Mouse (Mus musculus) ES-E14 (cell line): ENCODE results near the gene Nbl1.

ENCODE experiments used
- HCFC1 ChIP-seq: IDR thresholded peaks from 2 replicates; pipeline ENCODE4 v1.6.1; 2012; ENCODE audit warnings: low read length, inconsistent platforms, borderline replicate concordance; ENCODE audit not compliant: insufficient read depth
- ZC3H11A ChIP-seq: IDR thresholded peaks from 2 replicates; pipeline ENCODE4 v1.6.1; 2012; ENCODE audit warnings: low read depth, mild to moderate bottlenecking, inconsistent platforms, low read length, borderline replicate concordance

DNA sequence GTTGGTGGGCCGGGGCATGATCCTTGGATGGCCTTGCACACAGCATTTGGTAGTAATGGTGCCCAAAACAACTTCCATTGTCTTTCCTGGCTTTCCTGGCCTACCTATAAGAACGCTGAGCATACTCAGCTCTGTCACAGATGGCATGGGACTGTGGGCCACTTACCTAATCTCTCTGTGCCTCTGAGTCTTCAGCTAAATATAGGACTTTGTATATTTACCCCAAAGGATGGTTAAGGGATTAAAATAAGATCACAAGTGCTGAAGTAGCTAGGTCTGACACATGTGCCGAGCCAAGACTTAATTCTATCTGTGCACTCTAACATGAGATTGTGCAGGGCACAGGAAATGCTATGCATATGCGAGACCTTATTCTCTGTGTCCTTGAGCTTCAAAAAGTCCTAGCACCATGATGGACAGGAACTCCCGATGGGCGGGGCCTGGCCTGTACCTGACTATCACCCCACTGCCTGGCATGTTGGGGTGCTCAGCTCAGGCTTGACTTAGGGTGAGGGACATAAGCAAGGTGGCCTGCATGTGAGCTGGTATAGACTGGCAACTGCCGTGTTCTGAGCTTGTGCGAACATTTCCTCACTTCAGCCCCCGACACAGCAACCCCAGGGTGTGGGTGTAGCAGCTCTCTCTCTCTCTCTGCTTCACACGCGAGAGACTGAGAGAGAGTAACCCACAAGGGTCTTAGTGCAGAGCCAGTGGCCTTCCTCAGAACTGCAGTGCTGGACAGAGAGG is 59.4 kb downstream of the Nbl1 start:
- no peak for TF ChIP-seq ZC3H11A
- no peak for TF ChIP-seq HCFC1
